Mouse (Mus musculus) inflammation-experienced regulatory T-cells (primary cell): ENCODE results near the gene Mob3c. TPM values are rescaled to one million over a fixed set of nuclear protein-coding genes. Genes with fewer than 3 reads are reported as not detected.

Source experiments
- polyA plus RNA-seq, 2 experiments: library from polyadenylated mRNA; unstranded; fragments of 100-300 nt; shearing (Covaris generic); gene quantifications; one replicate each; pipeline ENCODE4 v1.2.1; 2017

Mob3c gene
- 10 to 100 TPM; 19.6 to 24.1 TPM for polyA plus RNA-seq

DNA sequence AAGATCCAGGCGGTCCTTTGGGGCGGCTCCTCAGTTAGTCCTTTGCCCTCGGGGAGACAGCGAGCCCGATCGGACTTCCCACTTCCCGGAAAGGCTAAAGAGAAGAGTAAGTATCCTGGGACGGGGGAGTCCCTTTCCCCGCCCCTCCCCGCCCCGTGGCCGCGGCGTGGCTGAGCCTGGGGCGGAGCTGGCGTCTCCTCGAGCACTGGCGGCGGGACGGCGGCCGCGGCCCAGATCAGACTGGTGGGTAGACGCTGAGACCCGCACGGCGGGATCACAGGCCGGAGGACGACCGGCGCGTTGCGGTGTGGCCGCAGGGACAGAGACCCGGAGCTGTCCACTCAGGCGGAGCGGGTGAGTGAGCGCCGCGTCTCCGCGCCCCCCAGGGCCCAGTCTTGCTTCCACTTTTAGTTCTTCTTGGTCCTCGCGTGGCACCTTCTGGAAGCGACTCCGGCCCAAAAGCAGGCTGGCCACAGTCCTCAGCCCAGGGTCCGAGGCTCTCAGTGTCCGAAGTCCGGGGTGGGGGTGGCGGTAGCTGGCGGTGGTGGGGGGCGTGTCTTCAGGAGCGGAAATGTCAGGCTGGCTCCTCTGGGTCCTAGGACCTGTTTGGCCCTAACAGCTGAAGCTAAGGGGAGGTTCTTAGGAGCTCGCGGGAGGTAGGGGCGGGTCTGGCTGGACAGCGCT, at the start of gene Mob3c:
Mob3c (plus strand) TSS at position 205 of the 684 bp plus-strand sequence.

DNA sequence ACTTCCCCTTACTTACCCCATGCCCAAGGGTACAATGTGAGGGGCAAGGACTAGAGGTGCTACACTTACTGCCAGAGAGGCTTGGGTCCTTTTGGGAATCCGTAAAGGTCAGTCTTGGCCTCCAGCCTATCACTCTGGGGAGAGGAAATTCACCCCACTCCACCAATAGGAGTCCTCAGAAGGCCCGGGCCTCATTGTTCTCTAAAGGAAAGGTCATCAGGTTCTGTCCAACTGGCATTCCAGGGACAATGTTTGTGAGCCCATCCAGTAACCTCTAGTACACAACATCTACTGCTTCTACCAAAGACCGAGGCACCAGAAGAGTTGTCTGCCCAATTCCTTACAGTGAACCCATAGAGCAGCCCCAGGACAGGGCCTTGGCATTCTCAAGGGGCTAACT, 47.0 kb upstream of the Mob3c start, which contains the start of gene Tex38:
Tex38 (minus strand) TSS at position 101 of the 400 bp plus-strand sequence.

DNA sequence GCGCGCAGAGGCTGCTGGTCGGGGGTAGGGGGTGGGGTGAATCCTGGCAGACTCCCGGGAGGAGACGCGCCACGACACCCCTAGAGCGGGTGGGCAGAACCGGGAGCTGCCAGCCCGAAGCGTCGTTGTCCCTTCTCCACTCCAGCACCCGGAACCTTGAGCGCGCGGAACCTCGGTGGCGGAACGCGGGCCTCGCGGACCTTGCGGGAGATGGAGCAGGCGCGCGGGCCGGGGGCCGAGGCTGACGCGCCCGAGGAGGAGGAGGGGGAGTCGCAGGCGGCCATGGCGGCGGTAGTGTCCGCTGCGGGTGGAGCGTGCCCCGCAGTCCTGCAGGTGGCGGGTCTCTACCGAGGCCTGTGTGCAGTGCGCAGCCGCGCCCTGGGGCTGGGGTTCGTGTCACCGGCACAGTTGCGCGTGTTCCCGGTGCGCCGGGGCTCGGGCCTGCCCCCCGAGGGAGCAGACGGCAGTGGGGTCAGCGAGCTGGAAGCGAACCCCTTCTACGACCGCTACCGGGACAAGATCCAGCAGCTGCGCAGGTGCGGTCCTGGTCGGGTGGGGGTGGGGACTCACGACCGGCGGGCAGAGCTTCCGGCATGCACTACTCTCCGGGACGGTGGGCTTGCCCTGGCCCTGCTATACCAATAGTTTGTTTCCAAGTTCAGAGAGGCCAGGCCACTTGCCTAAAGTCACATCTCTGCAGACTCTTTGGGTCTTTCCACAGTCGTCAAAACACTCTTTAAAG, 43.0 kb upstream of the Mob3c start, which contains the start of gene Atpaf1:
Atpaf1 (plus strand) TSS at position 44 of the 742 bp plus-strand sequence.

DNA sequence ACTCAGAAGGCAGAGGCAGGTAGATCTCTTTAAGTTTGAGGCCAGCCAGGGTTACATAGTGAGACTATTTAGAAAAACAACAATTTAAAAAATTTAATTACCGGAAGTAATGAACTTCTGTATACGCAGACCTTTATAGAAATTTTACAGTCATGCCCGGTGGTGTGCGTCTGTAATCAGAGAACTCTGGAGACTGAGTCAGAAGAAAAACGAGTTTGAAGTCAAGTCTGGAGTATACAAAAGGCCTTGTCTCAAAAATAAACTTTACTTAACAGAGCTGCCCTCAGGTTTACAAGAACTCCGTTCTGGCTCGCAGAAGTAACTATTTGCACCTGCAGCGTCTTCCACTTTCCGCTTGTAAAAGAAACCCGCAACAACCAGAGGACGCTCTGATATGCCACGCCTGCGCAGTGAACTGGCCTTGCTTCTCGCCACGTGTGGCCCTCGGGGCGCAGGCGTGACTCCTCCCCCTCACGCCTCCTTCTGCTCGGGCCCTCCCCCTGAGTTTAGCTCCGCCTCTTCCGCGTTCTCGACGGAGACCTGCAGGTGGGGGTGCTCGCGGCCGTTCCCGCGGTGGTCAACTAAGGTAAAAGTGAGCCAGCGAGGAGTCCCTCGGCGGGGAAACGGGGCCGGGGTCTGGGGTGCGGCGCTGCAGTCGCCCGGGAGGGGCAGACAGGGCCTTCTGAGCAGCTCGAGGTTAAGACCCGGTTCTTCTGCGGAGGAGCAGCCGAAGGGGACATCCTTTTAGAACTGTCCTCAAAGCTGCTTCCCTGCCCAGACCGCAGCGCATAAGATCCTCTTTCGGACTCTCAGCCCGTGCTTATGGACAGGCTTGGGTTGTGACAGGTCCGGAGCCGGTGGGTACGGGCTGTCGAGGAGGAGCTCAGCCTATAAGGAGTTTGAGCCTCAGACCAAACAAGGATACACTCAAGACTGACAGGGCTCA, 11.1 kb downstream of the Mob3c start, which contains the start of gene Mknk1:
Mknk1 (plus strand) TSS at position 503 of the 946 bp plus-strand sequence.

DNA sequence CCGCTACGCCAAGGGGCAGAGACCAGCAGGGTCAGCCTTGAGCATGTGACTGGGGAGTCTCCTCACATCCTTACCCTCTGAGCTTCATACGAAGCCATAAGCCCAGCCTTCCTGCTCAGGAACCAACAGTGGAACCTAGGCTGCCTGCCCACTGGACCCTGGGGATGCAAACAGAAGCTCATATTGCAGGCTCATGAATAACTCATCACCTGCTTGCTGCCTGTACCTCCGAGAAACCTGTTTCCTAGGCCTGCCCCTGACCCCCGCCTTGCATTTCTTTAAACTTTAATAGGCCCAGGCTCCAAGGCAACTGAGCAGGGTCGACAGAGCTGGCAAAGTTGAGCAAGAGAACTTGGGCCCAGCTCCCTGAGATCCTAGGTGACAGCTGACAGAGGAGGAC, 56.1 kb downstream of the Mob3c start, which contains the start of gene Kncn:
Kncn (plus strand) TSS at position 379 of the 400 bp plus-strand sequence.

Other genes starting within 250 kb of the Mob3c start
- not detected for gene Cyp4a32, start 227.1 kb upstream of the Mob3c start, polyA plus RNA-seq
- under 1 TPM in 1 of 2 experiments, not detected in 1; 0.24 TPM for gene Cyp4b1, start 180.4 kb upstream of the Mob3c start, polyA plus RNA-seq
- gene Efcab14, start 90.3 kb upstream of the Mob3c start, polyA plus RNA-seq = 10 to 100 TPM; 58.4 to 59.8 TPM
- gene Tex38, start 47.1 kb upstream of the Mob3c start, polyA plus RNA-seq = under 1 TPM in 1 of 2 experiments, not detected in 1; 0.47 TPM
- gene Atpaf1, start 43.3 kb upstream of the Mob3c start, polyA plus RNA-seq = 10 to 100 TPM; 40.1 to 46.2 TPM
- 10 to 100 TPM; 57.3 to 68.6 TPM for gene Mknk1, start 11.1 kb downstream of the Mob3c start, polyA plus RNA-seq
- gene Kncn, start 56.3 kb downstream of the Mob3c start, polyA plus RNA-seq = 1 to 10 TPM in 1 of 2 experiments, not detected in 1; 2.3 TPM
- gene 6430628N08Rik, start 62.6 kb downstream of the Mob3c start, polyA plus RNA-seq = 1 to 10 TPM in 1 of 2 experiments, not detected in 1; 1.6 TPM
- gene Dmbx1, start 111.8 kb downstream of the Mob3c start, polyA plus RNA-seq = 1 to 10 TPM in 1 of 2 experiments, under 1 TPM in 1; 0.04 to 2.1 TPM
- 100 to 1,000 TPM; 126 to 198 TPM for gene Faah, start 189.8 kb downstream of the Mob3c start, polyA plus RNA-seq
- gene Nsun4, start 225.8 kb downstream of the Mob3c start, polyA plus RNA-seq = 10 to 100 TPM; 23.5 to 25.0 TPM
- 100 to 1,000 TPM; 365 to 424 TPM for gene Uqcrh, start 247.0 kb downstream of the Mob3c start, polyA plus RNA-seq
- 10 to 100 TPM; 38.4 to 39.0 TPM for gene Lrrc41, start 247.2 kb downstream of the Mob3c start, polyA plus RNA-seq